Mouse (Mus musculus): ENCODE data around the gene Nfe2l1. TPM values are rescaled to one million over a fixed set of nuclear protein-coding genes. Genes with fewer than 3 reads are reported as not detected.
A peak's percentile ranks its signal among the peaks of the same experiment; 100 is the strongest.

Gene Nfe2l1
- polyA plus RNA-seq, 1 experiment from 2014 or later, result 85.8 TPM

GRCm38 (mm10) chr11:96829403-96829812 lies 360 bp downstream of the Nfe2l1 start:
- Histone ChIP-seq H3K4me2 (peak overlapping the region; percentile 92), H3K27me3 (replicated peaks) (no peaks in the 10 kb centered on the region), H3K9ac (peak overlapping the region; percentile 94), H3K27ac (ENCODE audit: poor library complexity, severe bottlenecking) (peak overlapping the region; percentile 100), H3K36me3 (peaks cover 21% of the 10 kb centered on the region), H3K4me1 (replicated peaks) (peaks cover 45% of the 10 kb centered on the region), H3K4me3 (peak overlapping the region; percentile 83), H3K9me3 (replicated peaks) (no peaks in the 10 kb centered on the region)
- peak; percentile 89 for ATAC-seq (ENCODE audit: insufficient number of reproducible peaks, low FRiP score)
- WGBS, result under 1% methylated on average over 32 of the region's 33 CpGs

- peak overlapping the region; percentile 92 for H3K4me2 ChIP-seq
- 10% methylated on average over 10 of the region's 10 CpGs for WGBS
- peaks cover 48% of the 10 kb centered on the region for H3K4me1 ChIP-seq (replicated peaks)
- no peaks in the 10 kb centered on the region for H3K9me3 ChIP-seq (replicated peaks)
- H3K4me3 ChIP-seq, result peak overlapping the region; percentile 83
- ATAC-seq (ENCODE audit: insufficient number of reproducible peaks, low FRiP score), result no peak
- H3K27me3 ChIP-seq (replicated peaks), result no peaks in the 10 kb centered on the region
- H3K36me3 ChIP-seq, result peaks cover 21% of the 10 kb centered on the region
- H3K27ac ChIP-seq (ENCODE audit: poor library complexity, severe bottlenecking), result peak overlapping the region; percentile 100
- peak overlapping the region; percentile 94 for H3K9ac ChIP-seq
Observed at GRCm38 (mm10) chr11:96828881-96829280, 887 bp downstream of the Nfe2l1 start.

- Histone ChIP-seq H3K4me3 (peak overlapping the region; percentile 32), H3K9me3 (replicated peaks) (no peaks in the 10 kb centered on the region), H3K27ac (ENCODE audit: poor library complexity, severe bottlenecking) (peak overlapping the region; percentile 78), H3K4me2 (peak overlapping the region; percentile 99), H3K36me3 (peaks cover 22% of the 10 kb centered on the region), H3K4me1 (replicated peaks) (peaks cover 58% of the 10 kb centered on the region), H3K9ac (peak overlapping the region; percentile 64), H3K27me3 (replicated peaks) (no peaks in the 10 kb centered on the region)
- no peak for ATAC-seq (ENCODE audit: insufficient number of reproducible peaks, low FRiP score)
- WGBS, result 51% methylated on average over 9 of the region's 9 CpGs
Observed at GRCm38 (mm10) chr11:96827917-96828316, 1.9 kb downstream of the Nfe2l1 start.

- no peaks in the 10 kb centered on the region for H3K27me3 ChIP-seq (replicated peaks)
- H3K4me2 ChIP-seq, result peak overlapping the region; percentile 99
- 74% methylated on average over 12 of the region's 12 CpGs for WGBS
- peaks cover 66% of the 10 kb centered on the region for H3K4me1 ChIP-seq (replicated peaks)
- H3K4me3 ChIP-seq, result peak overlapping the region; percentile 32
- peaks cover 30% of the 10 kb centered on the region for H3K36me3 ChIP-seq
- H3K9ac ChIP-seq, result peak overlapping the region; percentile 64
- ATAC-seq (ENCODE audit: insufficient number of reproducible peaks, low FRiP score), result no peak
- peak overlapping the region; percentile 78 for H3K27ac ChIP-seq (ENCODE audit: poor library complexity, severe bottlenecking)
- no peaks in the 10 kb centered on the region for H3K9me3 ChIP-seq (replicated peaks)
Observed at GRCm38 (mm10) chr11:96827062-96827581, 2.6 kb downstream of the Nfe2l1 start.

- H3K9ac ChIP-seq, result peak overlapping the region; percentile 64
- H3K36me3 ChIP-seq, result peaks cover 37% of the 10 kb centered on the region
- H3K4me1 ChIP-seq (replicated peaks), result peaks cover 66% of the 10 kb centered on the region
- H3K4me2 ChIP-seq, result peak overlapping the region; percentile 99
- H3K4me3 ChIP-seq, result peak overlapping the region; percentile 32
- H3K27ac ChIP-seq (ENCODE audit: poor library complexity, severe bottlenecking), result peak overlapping the region; percentile 78
- H3K9me3 ChIP-seq (replicated peaks), result no peaks in the 10 kb centered on the region
- no peaks in the 10 kb centered on the region for H3K27me3 ChIP-seq (replicated peaks)
- WGBS, result 77% methylated on average over 2 of the region's 2 CpGs
- ATAC-seq (ENCODE audit: insufficient number of reproducible peaks, low FRiP score), result no peak
Observed at GRCm38 (mm10) chr11:96826481-96826880, 3.3 kb downstream of the Nfe2l1 start.

- H3K4me1 ChIP-seq (replicated peaks), result peaks cover 63% of the 10 kb centered on the region
- H3K27ac ChIP-seq (ENCODE audit: poor library complexity, severe bottlenecking), result peak overlapping the region; percentile 78
- H3K9me3 ChIP-seq (replicated peaks), result no peaks in the 10 kb centered on the region
- peaks cover 52% of the 10 kb centered on the region for H3K36me3 ChIP-seq
- 21% methylated on average over 7 of the region's 7 CpGs for WGBS
- no peak for ATAC-seq (ENCODE audit: insufficient number of reproducible peaks, low FRiP score)
- peak overlapping the region; percentile 62 for H3K4me3 ChIP-seq
- peak overlapping the region; percentile 64 for H3K9ac ChIP-seq
- peak overlapping the region; percentile 99 for H3K4me2 ChIP-seq
- no peaks in the 10 kb centered on the region for H3K27me3 ChIP-seq (replicated peaks)
Observed at GRCm38 (mm10) chr11:96824783-96825495, 4.8 kb downstream of the Nfe2l1 start.

GRCm38 (mm10) chr11:96823880-96824782 lies 5.6 kb downstream of the Nfe2l1 start:
- peak; percentile 87 for ATAC-seq (ENCODE audit: insufficient number of reproducible peaks, low FRiP score)
- Histone ChIP-seq H3K4me2 (peak overlapping the region; percentile 99), H3K9ac (peak overlapping the region; percentile 76), H3K36me3 (peaks cover 60% of the 10 kb centered on the region), H3K9me3 (replicated peaks) (no peaks in the 10 kb centered on the region), H3K27ac (ENCODE audit: poor library complexity, severe bottlenecking) (peak overlapping the region; percentile 78), H3K4me3 (peak overlapping the region; percentile 62), H3K27me3 (replicated peaks) (no peaks in the 10 kb centered on the region), H3K4me1 (replicated peaks) (peaks cover 63% of the 10 kb centered on the region)
- under 1% methylated on average over 26 of the region's 26 CpGs for WGBS

GRCm38 (mm10) chr11:96823471-96823837 lies 6.3 kb downstream of the Nfe2l1 start:
- Histone ChIP-seq H3K4me2 (peak overlapping the region; percentile 99), H3K4me1 (replicated peaks) (peaks cover 60% of the 10 kb centered on the region), H3K27ac (ENCODE audit: poor library complexity, severe bottlenecking) (peak overlapping the region; percentile 46), H3K9me3 (replicated peaks) (no peaks in the 10 kb centered on the region), H3K9ac (peak overlapping the region; percentile 76), H3K4me3 (peak overlapping the region; percentile 62), H3K36me3 (peaks cover 67% of the 10 kb centered on the region), H3K27me3 (replicated peaks) (no peaks in the 10 kb centered on the region)
- peak; percentile 7; the same call in 1 of the 2 replicates for ATAC-seq (ENCODE audit: insufficient number of reproducible peaks, low FRiP score)
- WGBS, result 12% methylated on average over 13 of the region's 13 CpGs

- peaks cover 56% of the 10 kb centered on the region for H3K4me1 ChIP-seq (replicated peaks)
- ATAC-seq (ENCODE audit: insufficient number of reproducible peaks, low FRiP score), result no peak
- peak overlapping the region; percentile 76 for H3K9ac ChIP-seq
- peak overlapping the region; percentile 99 for H3K4me2 ChIP-seq
- no peaks in the 10 kb centered on the region for H3K9me3 ChIP-seq (replicated peaks)
- no peaks in the 10 kb centered on the region for H3K27me3 ChIP-seq (replicated peaks)
- H3K4me3 ChIP-seq, result peak overlapping the region; percentile 62
- peak overlapping the region; percentile 46; the same call in 1 of the 2 replicates for H3K27ac ChIP-seq (ENCODE audit: poor library complexity, severe bottlenecking)
- H3K36me3 ChIP-seq, result peaks cover 73% of the 10 kb centered on the region
- 38% methylated on average over 4 of the region's 4 CpGs for WGBS
Observed at GRCm38 (mm10) chr11:96822675-96823470, 6.9 kb downstream of the Nfe2l1 start.

GRCm38 (mm10) chr11:96821956-96822355 lies 7.8 kb downstream of the Nfe2l1 start:
- Histone ChIP-seq H3K4me3 (no peak overlapping the region), H3K4me1 (replicated peaks) (peaks cover 46% of the 10 kb centered on the region), H3K36me3 (peaks cover 73% of the 10 kb centered on the region), H3K4me2 (no peak overlapping the region), H3K27ac (ENCODE audit: poor library complexity, severe bottlenecking) (no peak overlapping the region), H3K9me3 (replicated peaks) (no peaks in the 10 kb centered on the region), H3K9ac (no peak overlapping the region), H3K27me3 (replicated peaks) (no peaks in the 10 kb centered on the region)
- ATAC-seq (ENCODE audit: insufficient number of reproducible peaks, low FRiP score), result no peak
- WGBS, result 88% methylated on average over 10 of the region's 10 CpGs

All from heart, embryonic 12.5 days (tissue).